Mouse (Mus musculus) lung, adult 2 months (tissue): ENCODE results near the gene Cpne5.

Source experiments
- CTCF ChIP-seq: fragments of 200-500 bp; IDR thresholded peaks from 2 replicates; pipeline ENCODE4 v1.5.1; 2011; ENCODE audit warnings: mild to moderate bottlenecking, low read length, control low read depth; ENCODE audit not compliant: insufficient read depth
- POLR2A ChIP-seq: fragments of 200-500 bp; IDR thresholded peaks from 2 replicates; pipeline ENCODE4 v1.6.1; 2011; ENCODE audit warnings: low read depth, mild to moderate bottlenecking, control low read depth, low read length, borderline replicate concordance; ENCODE audit errors: extremely low read depth

- TF ChIP-seq CTCF (no peak), POLR2A (no peak)
Observed at GRCm38 (mm10) chr17:29186989-29187859, 50.7 kb downstream of the Cpne5 start.
